Mouse (Mus musculus) heart, adult 11 months (tissue): Measurements from ENCODE around the gene Igsf3.

Experiments
- DNase-seq: peaks from one replicate; pipeline ENCODE4 v3.0.0; 2022

Igsf3 gene

GRCm38 (mm10) chr3:101460618-101461017 lies 83.7 kb downstream of the Igsf3 start:
- no peak for DNase-seq

GRCm38 (mm10) chr3:101461046-101461445 lies 84.2 kb downstream of the Igsf3 start:
- DNase-seq, result no peak

- no peak for DNase-seq
These were observed 84.9 kb downstream of the Igsf3 start for GRCm38 (mm10) chr3:101461816-101462215.

- DNase-seq, result peak; percentile 90
These were observed 85.4 kb downstream of the Igsf3 start for GRCm38 (mm10) chr3:101462294-101462693.

DNA sequence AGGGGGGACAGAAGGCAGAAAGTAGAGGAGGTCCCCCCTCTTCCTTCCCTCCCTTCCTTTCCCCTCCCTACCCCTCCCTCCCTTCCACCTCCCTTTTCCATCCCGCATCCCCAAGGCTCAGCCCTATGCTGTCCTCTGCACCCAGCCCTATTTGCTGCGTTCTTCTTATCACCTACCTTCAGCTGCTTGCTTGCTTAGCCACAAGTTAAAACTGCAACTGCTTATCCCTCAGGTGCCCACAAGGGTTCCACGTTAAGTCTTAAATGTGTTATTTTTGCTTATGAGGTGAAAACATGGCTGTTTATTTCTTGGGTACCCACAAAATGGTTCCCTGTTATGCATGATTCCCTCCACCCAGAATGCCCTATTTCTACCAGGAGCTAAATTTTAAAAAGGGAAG lies 86.6 kb downstream of the Igsf3 start:
- no peak for DNase-seq

DNA sequence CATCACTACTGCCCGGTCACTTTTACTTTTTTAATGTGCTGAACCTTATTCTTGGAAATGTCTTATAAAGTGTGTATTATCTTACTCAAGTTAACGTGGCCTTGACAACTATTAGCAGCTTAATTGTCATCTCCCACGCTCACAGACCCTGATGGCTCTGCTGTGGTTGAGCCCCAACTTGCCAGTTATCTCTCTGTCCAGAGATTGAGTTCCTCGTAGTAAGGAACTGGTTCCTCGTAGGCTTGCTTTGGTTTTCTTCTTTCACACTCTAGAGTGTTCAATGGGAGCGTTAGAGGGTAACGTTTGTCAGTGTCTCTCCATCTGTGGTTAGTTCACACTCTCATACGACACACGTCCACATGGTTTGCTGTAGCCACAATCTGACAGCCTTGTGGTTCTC lies 92.8 kb downstream of the Igsf3 start:
- no peak for DNase-seq

DNA sequence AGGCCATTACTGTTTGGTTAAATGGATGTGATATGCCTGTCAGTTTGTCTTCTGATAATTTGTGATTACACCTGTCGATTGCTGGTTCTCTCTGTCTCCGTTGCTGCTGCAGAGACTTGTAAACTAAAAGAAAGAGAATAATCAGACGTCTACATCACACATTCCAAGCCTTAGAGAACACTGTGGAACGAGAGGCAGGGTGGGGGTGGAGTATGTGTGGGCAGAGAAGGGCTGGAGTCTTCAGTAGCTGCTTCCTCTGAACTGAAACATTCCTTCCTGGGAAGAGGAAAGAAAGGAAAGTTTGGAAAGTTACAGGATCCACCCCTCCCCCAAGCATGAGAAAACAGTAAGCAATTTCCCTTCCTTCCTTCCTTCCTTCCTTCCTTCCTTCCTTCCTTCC lies 95.0 kb downstream of the Igsf3 start:
- DNase-seq, result no peak

DNA sequence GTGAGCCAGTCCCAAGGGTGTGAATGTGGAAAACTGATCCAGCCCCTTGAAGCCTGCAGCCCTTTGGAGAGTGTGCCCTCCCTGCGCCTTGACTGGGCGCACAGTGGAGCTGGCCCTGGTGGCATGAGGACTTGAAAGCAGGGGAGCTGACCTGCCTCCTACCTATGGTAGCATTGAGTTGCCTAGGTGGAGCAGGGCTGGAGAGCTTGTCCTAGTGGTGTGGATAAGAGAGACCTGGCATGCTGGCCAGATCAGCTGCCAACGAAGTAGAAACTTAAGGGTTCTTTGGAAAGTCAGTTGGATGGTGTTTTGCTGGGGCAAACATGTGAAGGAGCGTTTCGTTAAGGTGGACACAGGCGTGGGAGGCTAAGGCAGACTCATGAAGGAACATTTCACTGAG lies 105.1 kb downstream of the Igsf3 start:
- no peak for DNase-seq

GRCm38 (mm10) chr3:101483256-101483983 lies 106.5 kb downstream of the Igsf3 start:
- no peak for DNase-seq

DNA sequence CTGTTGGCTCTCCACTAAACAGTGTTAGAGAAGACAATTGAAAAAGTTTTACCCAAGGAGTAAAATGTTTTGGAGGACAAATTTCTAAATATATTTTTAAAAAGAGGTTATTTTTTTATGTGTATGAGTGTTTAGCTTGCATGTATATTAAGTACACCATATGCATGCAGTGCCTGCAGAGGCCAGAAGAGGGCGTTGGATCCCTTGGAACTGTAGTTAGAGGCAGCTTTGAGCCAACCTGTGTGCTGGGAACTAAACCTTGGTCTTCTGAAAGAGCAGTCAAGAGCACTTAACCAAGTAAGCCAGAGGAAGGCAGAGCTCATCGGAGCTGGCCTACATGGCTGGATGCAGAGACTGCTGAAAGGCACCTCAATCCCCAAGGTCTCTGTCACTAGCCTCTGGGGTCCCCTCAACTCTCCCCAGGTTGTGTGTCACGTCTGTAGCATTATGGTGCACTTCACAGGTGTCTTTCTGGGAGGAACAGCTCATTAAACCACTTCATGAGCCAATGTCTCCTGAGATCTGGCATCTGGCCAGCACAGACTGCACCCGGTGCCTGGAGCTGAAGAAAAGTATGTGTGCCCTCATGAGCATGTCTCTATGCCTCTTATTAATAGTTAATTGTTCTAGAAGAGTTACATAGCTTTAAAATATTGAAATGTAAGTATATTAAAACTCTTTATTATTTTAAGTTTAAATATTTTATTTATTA lies 109.3 kb downstream of the Igsf3 start:
- DNase-seq, result no peak

DNA sequence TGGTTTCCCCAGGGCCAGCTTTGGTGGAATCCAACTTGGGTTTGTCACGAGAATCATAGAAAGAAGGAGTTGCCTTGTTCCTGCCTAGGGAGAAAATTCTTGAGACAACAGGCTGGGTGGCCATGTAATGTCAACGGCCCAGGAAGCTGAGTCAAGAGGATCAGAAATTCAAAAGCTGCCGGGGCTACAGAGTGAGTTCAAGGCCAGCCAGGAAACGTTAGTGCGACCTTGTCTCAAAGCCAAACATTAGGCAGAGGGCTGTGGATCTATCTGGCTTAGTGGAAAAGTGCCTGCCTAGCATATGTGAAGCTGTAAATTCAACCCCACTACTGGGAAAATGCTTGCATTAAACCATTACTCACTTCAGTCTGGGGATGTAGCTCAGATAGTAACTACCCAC lies 110.6 kb downstream of the Igsf3 start:
- no peak for DNase-seq

GRCm38 (mm10) chr3:101488204-101488603 lies 111.3 kb downstream of the Igsf3 start:
- no peak for DNase-seq

- DNase-seq, result no peak
These were observed 113.6 kb downstream of the Igsf3 start for GRCm38 (mm10) chr3:101490515-101490914.

- no peak for DNase-seq
These were observed 116.0 kb downstream of the Igsf3 start for GRCm38 (mm10) chr3:101492908-101493307.

- peak; percentile 95 for DNase-seq
These were observed 117.1 kb downstream of the Igsf3 start for GRCm38 (mm10) chr3:101493937-101494459.

DNA sequence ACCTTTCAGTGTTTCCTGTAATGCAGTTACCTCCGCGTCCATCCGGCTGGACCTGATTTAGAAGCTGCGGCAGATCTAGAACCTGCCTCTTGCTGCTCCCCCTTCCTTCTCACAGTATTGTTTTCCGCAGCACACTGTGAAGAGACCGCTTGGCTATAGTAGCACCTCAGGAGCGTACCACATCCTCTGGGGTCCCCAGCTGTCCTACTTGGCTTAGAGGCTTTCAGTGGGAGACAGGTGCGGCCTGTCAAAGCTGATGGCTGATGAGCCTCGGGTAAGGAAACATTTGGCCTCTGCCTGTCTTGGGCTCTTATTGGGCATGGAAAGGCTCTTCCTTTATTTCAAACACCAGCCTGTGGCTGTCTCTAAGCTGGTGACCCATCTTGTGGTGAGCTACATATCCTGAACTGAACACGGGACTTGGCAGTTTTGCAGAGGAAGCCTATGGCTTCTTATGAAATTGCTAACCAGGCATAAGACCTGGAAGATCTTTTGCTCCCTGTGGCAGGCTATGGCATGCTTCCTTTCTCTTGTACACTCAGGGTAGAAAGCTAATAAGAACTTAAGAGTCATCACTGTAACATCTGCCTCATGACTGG lies 120.6 kb downstream of the Igsf3 start:
- DNase-seq, result no peak

DNA sequence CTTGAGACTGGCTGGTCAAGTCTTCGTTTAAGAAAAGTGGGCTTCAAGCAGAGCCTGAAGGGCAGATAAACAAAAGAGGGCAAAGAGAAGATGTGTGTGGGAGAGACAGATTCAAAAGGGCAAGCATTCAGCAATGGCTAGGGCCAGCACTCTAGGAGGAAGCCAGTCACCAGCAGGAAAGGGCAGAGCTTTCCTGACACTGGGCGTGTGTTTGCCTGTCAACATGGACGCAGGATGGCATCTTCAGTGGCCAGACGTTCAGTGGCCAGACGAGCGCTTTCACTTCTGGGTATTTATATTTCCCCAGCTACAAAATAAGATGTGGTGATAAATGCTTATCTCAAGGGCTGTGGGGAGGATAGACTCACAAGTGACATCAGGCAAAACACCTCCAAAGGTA lies 123.0 kb downstream of the Igsf3 start:
- DNase-seq, result no peak

- DNase-seq, result peak; percentile 96
These were observed 123.6 kb downstream of the Igsf3 start for GRCm38 (mm10) chr3:101500393-101501051.

- DNase-seq, result no peak
These were observed 124.7 kb downstream of the Igsf3 start for GRCm38 (mm10) chr3:101501611-101502010.

- peak; percentile 86 for DNase-seq
These were observed 125.3 kb downstream of the Igsf3 start for GRCm38 (mm10) chr3:101502086-101502760.

GRCm38 (mm10) chr3:101506179-101506578 lies 129.3 kb downstream of the Igsf3 start:
- DNase-seq, result peak; percentile 98

DNA sequence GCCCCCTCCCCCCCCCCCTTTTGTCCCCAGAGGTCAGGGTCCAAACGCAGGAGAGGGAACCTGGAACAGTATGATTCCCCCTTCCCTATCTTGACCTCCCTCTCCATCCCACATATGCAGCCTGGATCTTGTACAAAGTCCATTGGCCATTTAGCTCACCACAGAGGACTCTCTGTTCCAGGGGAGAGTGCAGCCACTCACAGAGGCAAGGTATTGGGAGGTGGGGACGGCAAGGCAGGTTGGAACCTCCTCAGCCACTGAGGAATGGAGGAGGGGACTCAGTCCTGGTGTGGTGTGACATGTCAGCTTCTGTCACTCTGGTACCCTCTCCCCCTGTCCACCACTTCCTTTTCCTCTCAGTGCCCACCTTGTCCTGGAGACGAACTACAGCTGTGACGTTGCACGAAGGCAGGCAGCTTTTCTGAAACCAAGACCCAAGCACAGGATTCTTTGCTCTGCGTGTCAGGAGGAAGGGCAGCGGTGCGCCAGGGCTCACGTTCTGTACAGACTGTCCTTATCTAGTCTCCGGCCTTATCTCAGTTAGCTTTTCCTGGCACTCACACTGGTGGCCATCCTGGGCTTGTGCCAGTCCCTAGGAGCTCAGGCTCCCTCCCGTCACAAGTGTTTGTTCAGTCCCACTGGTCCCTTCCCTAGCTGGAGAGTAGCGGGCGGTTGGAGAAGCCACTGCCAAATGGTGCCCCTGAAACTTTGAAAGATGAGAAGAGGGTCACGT lies 130.3 kb downstream of the Igsf3 start:
- DNase-seq, result peak; percentile 98
